Mouse (Mus musculus) neural tube, embryonic 14.5 days (tissue): ENCODE measurements around the gene Mpi. TPM values are rescaled to one million over a fixed set of nuclear protein-coding genes. Genes with fewer than 3 reads are reported as not detected.

Experiments
- ATAC-seq: fragments of 200-750 bp; cut with Nextera tagmentation; 2 replicates; pipeline ENCODE4 v1.8.0; 2017; ENCODE audit warnings: low read depth, mild to moderate bottlenecking, moderate TSS enrichment, moderate library complexity
- H3K27ac ChIP-seq: fragments of 300-500 bp; sonication (generic); 2 replicates; pipeline ENCODE4 v1.5.1; 2014; ENCODE audit warnings: low read depth, mild to moderate bottlenecking, control low read depth, low read length, moderate library complexity, mixed read lengths
- H3K27me3 ChIP-seq: fragments of 300-500 bp; sonication (generic); 2 replicates; pipeline ENCODE4 v1.6.1; 2014; ENCODE audit warnings: low read length; ENCODE audit not compliant: control insufficient read depth, insufficient read depth
- H3K36me3 ChIP-seq: fragments of 300-500 bp; sonication (generic); 2 replicates; pipeline ENCODE4 v1.6.1; 2014; ENCODE audit warnings: low read length, mixed read lengths; ENCODE audit not compliant: control insufficient read depth, insufficient read depth
- H3K4me1 ChIP-seq: fragments of 300-500 bp; sonication (generic); 2 replicates; pipeline ENCODE4 v1.6.1; 2014; ENCODE audit warnings: low read length; ENCODE audit not compliant: control insufficient read depth, insufficient read depth
- H3K4me2 ChIP-seq: fragments of 300-500 bp; sonication (generic); 2 replicates; pipeline ENCODE4 v1.6.1; 2014; ENCODE audit warnings: mild to moderate bottlenecking, low read depth, low read length, control low read depth
- H3K4me3 ChIP-seq: fragments of 300-500 bp; sonication (generic); 2 replicates; pipeline ENCODE4 v1.5.1; 2014; ENCODE audit warnings: low read depth, low read length, control low read depth, mixed read lengths
- H3K9ac ChIP-seq: fragments of 300-500 bp; sonication (generic); replicated peaks from 2 replicates; pipeline ENCODE4 v1.6.1; 2014; ENCODE audit warnings: low read depth, mild to moderate bottlenecking, control low read depth, low read length, mixed read lengths
- H3K9me3 ChIP-seq: fragments of 300-500 bp; sonication (generic); 2 replicates; pipeline ENCODE4 v1.6.1; 2016; ENCODE audit warnings: low read length; ENCODE audit not compliant: control insufficient read depth
- WGBS: fragments of 180-500 bp; shearing (Covaris S2); extraction: QIAGEN DNeasy Blood & Tissue Kit; methylation state at CpG from one replicate; pipeline ENCODE4 v1.1.7; 2014; 5-methylcytosine and 5-hydroxymethylcytosine counted together
- polyA plus RNA-seq: library from polyadenylated mRNA; unstranded; fragments of >200 nt; fragmentation: Nextera tagmentation; extraction: Ambion mirVana; gene quantifications from 2 replicates; pipeline ENCODE4 v1.2.1, GENCODE M21; 2014

The Mpi gene
- polyA plus RNA-seq, 1 experiment from 2014 or later, result 62.1 TPM

DNA sequence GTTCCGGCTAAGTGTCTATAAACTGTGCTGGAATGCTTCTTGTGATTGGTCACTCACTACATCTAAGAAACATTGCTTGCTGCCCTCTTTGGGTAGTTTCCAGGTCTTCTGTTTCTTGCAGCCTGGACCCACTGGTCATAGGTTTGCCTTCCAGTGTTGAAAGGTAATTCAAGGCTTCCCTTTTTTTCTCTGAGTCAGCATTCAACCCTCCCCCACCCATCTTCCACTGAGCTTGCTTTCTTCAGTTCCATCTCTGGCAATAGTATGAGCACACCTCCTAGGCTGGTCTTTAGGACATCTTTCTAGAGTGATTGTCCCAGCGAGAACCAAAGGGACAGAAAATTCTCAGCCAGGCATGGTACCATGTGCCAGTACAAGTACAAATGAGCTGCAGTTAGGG lies 13.0 kb downstream of the Mpi start:
- peaks cover 36% of the 10 kb centered on the region for H3K36me3 ChIP-seq
- H3K9ac ChIP-seq, result no peak overlapping the region

DNA sequence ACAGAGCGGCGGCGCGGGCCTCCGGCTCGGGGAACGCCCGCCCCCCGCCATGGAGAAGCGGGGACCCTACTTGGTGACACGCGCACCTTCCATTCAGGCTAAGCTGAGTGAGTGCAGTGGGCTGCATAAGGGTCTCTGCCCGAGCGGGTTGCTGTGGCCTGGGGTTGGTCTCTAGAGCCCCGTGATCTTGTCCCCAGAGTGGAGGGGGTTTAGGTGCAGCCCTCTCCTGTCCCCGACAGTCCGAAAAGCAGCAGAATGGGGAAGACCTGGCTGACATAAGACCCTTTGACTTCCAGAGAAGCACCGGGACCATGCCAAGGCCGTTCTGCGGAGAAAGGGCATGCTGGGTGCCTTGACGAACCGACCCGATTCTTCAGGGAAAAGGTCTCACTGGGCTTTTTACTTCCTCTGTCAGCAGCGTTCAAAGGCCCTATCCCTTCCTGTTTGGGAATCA lies 14.8 kb downstream of the Mpi start:
- WGBS, result under 1% methylated on average over 14 of the region's 24 CpGs
- no peaks in the 10 kb centered on the region for H3K27me3 ChIP-seq
- H3K4me3 ChIP-seq, result peak overlapping the region; percentile 91
- H3K4me2 ChIP-seq, result peak overlapping the region; percentile 82
- ATAC-seq, result peak; percentile 86
- H3K9me3 ChIP-seq, result no peaks in the 10 kb centered on the region
- peak overlapping the region; percentile 90 for H3K9ac ChIP-seq
- peaks cover 12% of the 10 kb centered on the region for H3K4me1 ChIP-seq
- H3K27ac ChIP-seq, result peak overlapping the region; percentile 90
- peaks cover 24% of the 10 kb centered on the region; the same call in 1 of the 2 replicates for H3K36me3 ChIP-seq

More for the DNA sequence above, 13.0 kb downstream of the Mpi start:
- Histone ChIP-seq H3K27ac (no peak overlapping the region), H3K27me3 (no peaks in the 10 kb centered on the region), H3K4me3 (no peak overlapping the region), H3K4me2 (no peak overlapping the region), H3K9me3 (no peaks in the 10 kb centered on the region), H3K4me1 (peaks cover 12% of the 10 kb centered on the region)
- ATAC-seq, result no peak
- 95% methylated on average over 2 of the region's 2 CpGs for WGBS

- Histone ChIP-seq H3K4me1 (peaks cover 12% of the 10 kb centered on the region), H3K9ac (peak within 1 kb of the TSS; percentile 90), H3K9me3 (no peaks in the 10 kb centered on the region), H3K36me3 (peaks cover 24% of the 10 kb centered on the region; the same call in 1 of the 2 replicates), H3K4me3 (peak within 1 kb of the TSS; percentile 91), H3K4me2 (peak within 1 kb of the TSS; percentile 82), H3K27me3 (no peaks in the 10 kb centered on the region), H3K27ac (peak within 1 kb of the TSS; percentile 90)
- peak; percentile 91 for ATAC-seq
- WGBS, result 2% methylated on average over 39 of the region's 45 CpGs
These were observed 15.4 kb downstream of the Mpi start, which contains the start of gene Fam219b for GRCm38 (mm10) chr9:57537044-57537727. Gene Fam219b, plus strand, starts transcription at chr9:57537528.

GRCm38 (mm10) chr9:57536362-57536761 lies 16.2 kb downstream of the Mpi start:
- Histone ChIP-seq H3K36me3 (peaks cover 27% of the 10 kb centered on the region; the same call in 1 of the 2 replicates), H3K4me1 (peaks cover 12% of the 10 kb centered on the region), H3K9ac (no peak overlapping the region), H3K27ac (no peak overlapping the region), H3K27me3 (no peaks in the 10 kb centered on the region), H3K9me3 (no peaks in the 10 kb centered on the region), H3K4me3 (no peak overlapping the region), H3K4me2 (no peak overlapping the region; the same call in 1 of the 2 replicates)
- WGBS, result 91% methylated on average over 5 of the region's 5 CpGs
- ATAC-seq, result no peak

DNA sequence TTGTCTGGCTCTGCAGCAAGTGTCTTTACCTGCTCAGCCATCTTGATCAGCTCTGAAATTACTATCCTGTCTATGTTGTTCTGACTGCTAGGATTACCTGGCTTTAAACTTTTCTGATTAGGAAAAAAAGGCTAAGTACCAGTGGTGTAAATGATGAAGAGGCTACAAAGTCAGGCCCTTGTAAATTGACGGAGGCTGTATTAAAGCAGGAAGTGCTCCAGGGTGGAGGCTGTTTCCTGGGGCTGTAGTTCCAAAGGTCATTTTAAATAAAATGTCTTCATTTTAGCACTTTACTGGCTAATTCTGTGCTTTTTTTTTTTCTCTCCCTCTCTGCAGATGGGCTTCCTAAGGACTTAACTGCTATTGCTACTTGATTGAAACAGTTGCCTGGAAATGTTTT lies 20.6 kb downstream of the Mpi start:
- Histone ChIP-seq H3K9ac (no peak overlapping the region), H3K27me3 (no peaks in the 10 kb centered on the region), H3K4me3 (no peak overlapping the region), H3K9me3 (no peaks in the 10 kb centered on the region), H3K4me2 (no peak overlapping the region), H3K27ac (no peak overlapping the region), H3K4me1 (peaks cover 3% of the 10 kb centered on the region; the same call in 1 of the 2 replicates), H3K36me3 (peaks cover 25% of the 10 kb centered on the region)
- no peak for ATAC-seq
- 86% methylated on average over 1 of the region's 1 CpGs for WGBS

DNA sequence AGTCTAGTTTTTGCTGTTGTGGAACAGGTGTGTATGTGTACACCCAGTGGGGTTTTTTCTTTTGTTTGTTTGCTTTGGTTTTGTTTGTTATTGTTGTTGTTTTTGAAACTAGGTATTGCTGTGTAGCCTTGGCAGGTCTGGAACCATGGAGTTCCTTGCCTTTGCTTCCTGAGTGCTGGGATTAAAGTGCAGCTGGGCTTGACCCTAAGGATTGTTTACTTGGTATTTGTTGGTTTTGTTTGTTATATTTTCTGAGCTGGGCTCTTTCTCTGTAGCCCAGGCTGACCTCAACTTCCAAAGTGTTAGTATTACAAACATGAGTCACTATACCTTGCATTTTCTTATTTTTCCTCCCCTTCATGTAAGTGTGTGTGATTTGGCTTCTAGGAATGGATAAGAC lies 26.1 kb downstream of the Mpi start:
- H3K4me3 ChIP-seq, result no peak overlapping the region
- no peak overlapping the region for H3K27ac ChIP-seq
- H3K9me3 ChIP-seq, result no peaks in the 10 kb centered on the region
- H3K4me2 ChIP-seq, result no peak overlapping the region
- no peak for ATAC-seq
- H3K27me3 ChIP-seq, result no peaks in the 10 kb centered on the region
- no peak overlapping the region for H3K9ac ChIP-seq
- peaks cover 9% of the 10 kb centered on the region for H3K36me3 ChIP-seq
- peaks cover 16% of the 10 kb centered on the region for H3K4me1 ChIP-seq

DNA sequence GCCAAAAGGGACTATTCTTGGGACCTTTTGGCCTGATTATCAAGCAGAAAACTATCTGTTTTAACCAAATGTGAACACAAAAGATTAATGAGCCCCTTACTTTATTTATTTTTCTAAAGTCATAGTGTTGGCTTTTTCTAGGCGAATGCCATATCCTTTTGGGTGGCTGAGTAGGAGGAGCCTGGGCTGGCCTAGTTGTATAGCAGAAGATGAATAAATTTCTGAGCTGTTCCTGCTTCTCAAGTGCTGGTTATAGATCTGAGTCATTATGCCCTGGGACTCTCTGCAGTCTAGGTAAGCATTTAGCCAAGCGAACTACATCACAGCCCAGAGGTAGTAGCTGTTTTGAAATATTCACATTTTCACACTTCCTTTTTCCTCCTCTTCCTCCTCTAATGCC lies 27.0 kb downstream of the Mpi start:
- Histone ChIP-seq H3K27ac (no peak overlapping the region), H3K27me3 (no peaks in the 10 kb centered on the region), H3K36me3 (peaks cover 6% of the 10 kb centered on the region; the same call in 1 of the 2 replicates), H3K4me2 (no peak overlapping the region), H3K9ac (no peak overlapping the region), H3K4me3 (no peak overlapping the region), H3K4me1 (peaks cover 17% of the 10 kb centered on the region), H3K9me3 (no peaks in the 10 kb centered on the region)
- no peak for ATAC-seq
- 85% methylated on average over 2 of the region's 2 CpGs for WGBS

- Histone ChIP-seq H3K9ac (no peak overlapping the region), H3K4me2 (no peak overlapping the region)
These were observed 28.1 kb downstream of the Mpi start for GRCm38 (mm10) chr9:57524439-57524838.

GRCm38 (mm10) chr9:57523754-57524153 lies 28.8 kb downstream of the Mpi start:
- WGBS, result 98% methylated on average over 1 of the region's 1 CpGs
- no peak overlapping the region for H3K4me2 ChIP-seq
- H3K9ac ChIP-seq, result no peak overlapping the region
- H3K4me1 ChIP-seq, result peaks cover 19% of the 10 kb centered on the region
- H3K27ac ChIP-seq, result no peak overlapping the region
- no peak for ATAC-seq
- H3K9me3 ChIP-seq, result no peaks in the 10 kb centered on the region
- no peaks in the 10 kb centered on the region for H3K27me3 ChIP-seq
- no peak overlapping the region for H3K4me3 ChIP-seq
- H3K36me3 ChIP-seq, result no peaks in the 10 kb centered on the region

More at GRCm38 (mm10) chr9:57524439-57524838, 28.1 kb downstream of the Mpi start:
- no peaks in the 10 kb centered on the region for H3K9me3 ChIP-seq
- peaks cover 19% of the 10 kb centered on the region for H3K4me1 ChIP-seq
- no peak for ATAC-seq
- no peaks in the 10 kb centered on the region for H3K36me3 ChIP-seq
- no peak overlapping the region for H3K4me3 ChIP-seq
- no peaks in the 10 kb centered on the region for H3K27me3 ChIP-seq
- no peak overlapping the region for H3K27ac ChIP-seq
